Mouse (Mus musculus): ENCODE results near the gene Gria2. TPM values are rescaled to one million over a fixed set of nuclear protein-coding genes. Genes with fewer than 3 reads are reported as not detected.

The Gria2 gene
- polyA plus RNA-seq, 1 experiment: 0.05 TPM

- TF ChIP-seq CTCF (IDR thresholded peaks at IDR 0.05; ENCODE audit: extremely low read depth, insufficient read length, insufficient replicate concordance, low read depth, low read length) (no peak), POLR2A (IDR thresholded peaks at IDR 0.05; ENCODE audit: low read depth, low read length) (no peak)
Measured at GRCm38 (mm10) chr3:80725205-80725604, 77.4 kb downstream of the Gria2 start.

GRCm38 (mm10) chr3:80713123-80713522 is 89.5 kb downstream of the Gria2 start:
- 44% methylated on average over 3 of the region's 3 CpGs for WGBS
- Histone ChIP-seq H3K27me3 (ENCODE audit: control insufficient read depth, insufficient read depth, low read length) (no peaks in the 10 kb centered on the region), H3K36me3 (ENCODE audit: control insufficient read depth, insufficient read depth, low read length) (no peaks in the 10 kb centered on the region), H3K4me3 (ENCODE audit: low read depth, low read length) (no peak overlapping the region), H3K4me1 (ENCODE audit: control insufficient read depth, insufficient read depth, insufficient read length, low read length) (no peaks in the 10 kb centered on the region), H3K27ac (ENCODE audit: insufficient read depth, low read depth, low read length) (no peak overlapping the region)
- TF ChIP-seq POLR2A (IDR thresholded peaks at IDR 0.05; ENCODE audit: low read depth, low read length) (no peak), CTCF (IDR thresholded peaks at IDR 0.05; ENCODE audit: extremely low read depth, insufficient read length, insufficient replicate concordance, low read depth, low read length) (no peak)

More at GRCm38 (mm10) chr3:80725205-80725604, 77.4 kb downstream of the Gria2 start:
- no peaks in the 10 kb centered on the region for H3K4me1 ChIP-seq (ENCODE audit: control insufficient read depth, insufficient read depth, insufficient read length, low read length)
- 58% methylated on average over 3 of the region's 3 CpGs for WGBS
- no peaks in the 10 kb centered on the region for H3K36me3 ChIP-seq (ENCODE audit: control insufficient read depth, insufficient read depth, low read length)
- H3K27ac ChIP-seq (ENCODE audit: insufficient read depth, low read depth, low read length): no peak overlapping the region
- H3K4me3 ChIP-seq (ENCODE audit: low read depth, low read length): no peak overlapping the region
- H3K27me3 ChIP-seq (ENCODE audit: control insufficient read depth, insufficient read depth, low read length): no peaks in the 10 kb centered on the region

GRCm38 (mm10) chr3:80708992-80709391 is 93.6 kb downstream of the Gria2 start:
- TF ChIP-seq CTCF (IDR thresholded peaks at IDR 0.05; ENCODE audit: extremely low read depth, insufficient read length, insufficient replicate concordance, low read depth, low read length): no peak
- TF ChIP-seq POLR2A (IDR thresholded peaks at IDR 0.05; ENCODE audit: low read depth, low read length): no peak
- H3K27me3 ChIP-seq (ENCODE audit: control insufficient read depth, insufficient read depth, low read length): no peaks in the 10 kb centered on the region
- no peaks in the 10 kb centered on the region for H3K4me1 ChIP-seq (ENCODE audit: control insufficient read depth, insufficient read depth, insufficient read length, low read length)
- no peak overlapping the region for H3K4me3 ChIP-seq (ENCODE audit: low read depth, low read length)
- H3K27ac ChIP-seq (ENCODE audit: insufficient read depth, low read depth, low read length): no peak overlapping the region
- H3K36me3 ChIP-seq (ENCODE audit: control insufficient read depth, insufficient read depth, low read length): no peaks in the 10 kb centered on the region

- Histone ChIP-seq H3K27me3 (ENCODE audit: control insufficient read depth, insufficient read depth, low read length) (no peaks in the 10 kb centered on the region), H3K36me3 (ENCODE audit: control insufficient read depth, insufficient read depth, low read length) (no peaks in the 10 kb centered on the region), H3K4me3 (ENCODE audit: low read depth, low read length) (no peak overlapping the region), H3K27ac (ENCODE audit: insufficient read depth, low read depth, low read length) (no peak overlapping the region), H3K4me1 (ENCODE audit: control insufficient read depth, insufficient read depth, insufficient read length, low read length) (no peaks in the 10 kb centered on the region)
- WGBS: 91% methylated on average over 3 of the region's 3 CpGs
- TF ChIP-seq POLR2A (IDR thresholded peaks at IDR 0.05; ENCODE audit: low read depth, low read length) (no peak), CTCF (IDR thresholded peaks at IDR 0.05; ENCODE audit: extremely low read depth, insufficient read length, insufficient replicate concordance, low read depth, low read length) (no peak)
Measured at GRCm38 (mm10) chr3:80702173-80702572, 100.5 kb downstream of the Gria2 start.

- WGBS: 79% methylated on average over 4 of the region's 4 CpGs
- no peaks in the 10 kb centered on the region for H3K4me1 ChIP-seq (ENCODE audit: control insufficient read depth, insufficient read depth, insufficient read length, low read length)
- H3K4me3 ChIP-seq (ENCODE audit: low read depth, low read length): no peak overlapping the region
- TF ChIP-seq POLR2A (IDR thresholded peaks at IDR 0.05; ENCODE audit: low read depth, low read length) (no peak), CTCF (IDR thresholded peaks at IDR 0.05; ENCODE audit: extremely low read depth, insufficient read length, insufficient replicate concordance, low read depth, low read length) (no peak)
- H3K27ac ChIP-seq (ENCODE audit: insufficient read depth, low read depth, low read length): no peak overlapping the region
- no peaks in the 10 kb centered on the region for H3K27me3 ChIP-seq (ENCODE audit: control insufficient read depth, insufficient read depth, low read length)
- no peaks in the 10 kb centered on the region for H3K36me3 ChIP-seq (ENCODE audit: control insufficient read depth, insufficient read depth, low read length)
Measured at GRCm38 (mm10) chr3:80697523-80697922, 105.1 kb downstream of the Gria2 start.

GRCm38 (mm10) chr3:80694965-80695364 is 107.7 kb downstream of the Gria2 start:
- H3K36me3 ChIP-seq (ENCODE audit: control insufficient read depth, insufficient read depth, low read length): no peaks in the 10 kb centered on the region
- no peak overlapping the region for H3K4me3 ChIP-seq (ENCODE audit: low read depth, low read length)
- no peak overlapping the region for H3K27ac ChIP-seq (ENCODE audit: insufficient read depth, low read depth, low read length)
- H3K4me1 ChIP-seq (ENCODE audit: control insufficient read depth, insufficient read depth, insufficient read length, low read length): no peaks in the 10 kb centered on the region
- TF ChIP-seq POLR2A (IDR thresholded peaks at IDR 0.05; ENCODE audit: low read depth, low read length) (no peak), CTCF (IDR thresholded peaks at IDR 0.05; ENCODE audit: extremely low read depth, insufficient read length, insufficient replicate concordance, low read depth, low read length) (no peak)
- H3K27me3 ChIP-seq (ENCODE audit: control insufficient read depth, insufficient read depth, low read length): no peaks in the 10 kb centered on the region
- WGBS: 96% methylated on average over 8 of the region's 8 CpGs

- H3K36me3 ChIP-seq (ENCODE audit: control insufficient read depth, insufficient read depth, low read length): no peaks in the 10 kb centered on the region
- WGBS: 79% methylated on average over 5 of the region's 5 CpGs
- H3K27ac ChIP-seq (ENCODE audit: insufficient read depth, low read depth, low read length): no peak overlapping the region
- TF ChIP-seq POLR2A (IDR thresholded peaks at IDR 0.05; ENCODE audit: low read depth, low read length) (no peak), CTCF (IDR thresholded peaks at IDR 0.05; ENCODE audit: extremely low read depth, insufficient read length, insufficient replicate concordance, low read depth, low read length) (no peak)
- H3K4me3 ChIP-seq (ENCODE audit: low read depth, low read length): no peak overlapping the region
- H3K27me3 ChIP-seq (ENCODE audit: control insufficient read depth, insufficient read depth, low read length): no peaks in the 10 kb centered on the region
- no peaks in the 10 kb centered on the region for H3K4me1 ChIP-seq (ENCODE audit: control insufficient read depth, insufficient read depth, insufficient read length, low read length)
Measured at GRCm38 (mm10) chr3:80665105-80665504, 137.5 kb downstream of the Gria2 start.

- WGBS: 40% methylated on average over 2 of the region's 2 CpGs
- TF ChIP-seq POLR2A (IDR thresholded peaks at IDR 0.05; ENCODE audit: low read depth, low read length) (no peak), CTCF (IDR thresholded peaks at IDR 0.05; ENCODE audit: extremely low read depth, insufficient read length, insufficient replicate concordance, low read depth, low read length) (no peak)
- Histone ChIP-seq H3K36me3 (ENCODE audit: control insufficient read depth, insufficient read depth, low read length) (no peaks in the 10 kb centered on the region), H3K27ac (ENCODE audit: insufficient read depth, low read depth, low read length) (no peak overlapping the region), H3K27me3 (ENCODE audit: control insufficient read depth, insufficient read depth, low read length) (no peaks in the 10 kb centered on the region), H3K4me3 (ENCODE audit: low read depth, low read length) (no peak overlapping the region), H3K4me1 (ENCODE audit: control insufficient read depth, insufficient read depth, insufficient read length, low read length) (no peaks in the 10 kb centered on the region)
Measured at GRCm38 (mm10) chr3:80663293-80663692, 139.3 kb downstream of the Gria2 start.
